Mouse (Mus musculus): Measurements from ENCODE around the gene Bub1. TPM values are rescaled to one million over a fixed set of nuclear protein-coding genes. Genes with fewer than 3 reads are reported as not detected.
A peak's percentile ranks its signal among the peaks of the same experiment; 100 is the strongest.

The Bub1 gene
- total and polyA plus RNA-seq, 2 experiments, result 0.06 to 0.18 TPM

DNA sequence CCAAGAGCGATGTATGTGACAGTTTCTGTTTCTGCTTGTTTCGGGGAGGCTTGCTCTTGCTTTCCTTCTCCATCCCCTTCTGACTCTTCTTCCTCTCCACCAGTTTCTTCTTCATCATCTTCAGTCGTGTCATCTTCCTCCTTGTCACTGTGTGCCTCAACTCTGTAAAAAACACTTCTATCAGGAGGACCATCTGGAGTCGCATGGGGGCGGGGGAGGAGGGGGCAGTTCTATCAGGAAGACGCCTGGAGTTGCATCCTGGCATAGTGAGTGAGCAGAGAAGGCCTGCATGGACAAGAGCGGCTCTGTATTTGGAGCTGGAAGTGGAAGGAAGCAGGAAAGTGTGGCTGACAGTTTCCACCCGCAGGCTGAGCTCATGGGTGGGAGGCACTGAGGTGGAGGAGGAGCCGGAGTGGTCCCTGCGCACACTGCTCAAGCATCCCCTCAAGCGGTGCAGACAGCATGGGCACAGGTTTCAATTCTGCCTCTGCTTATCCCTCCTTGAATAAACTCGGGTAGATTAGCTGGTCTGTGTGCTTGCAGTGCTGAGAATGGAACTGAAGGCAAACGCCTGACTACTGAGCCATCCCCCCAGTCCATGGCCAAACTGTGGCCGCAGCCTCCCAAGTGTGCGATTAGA, 57.6 kb downstream of the Bub1 start:
- Histone ChIP-seq H3K9ac (ENCODE audit: low read depth, low read length) (no peak overlapping the region), H3K4me3 (ENCODE audit: insufficient read depth, low read depth, low read length) (no peak overlapping the region), H3K4me1 (ENCODE audit: control insufficient read depth, insufficient read depth, low read length) (no peaks in the 10 kb centered on the region), H3K27me3 (ENCODE audit: control insufficient read depth, insufficient read depth, low read length) (no peaks in the 10 kb centered on the region), H3K36me3 (ENCODE audit: control insufficient read depth, insufficient read depth, low read length) (no peaks in the 10 kb centered on the region), H3K79me2 (ENCODE audit: control insufficient read depth, insufficient read depth, low read length) (no peaks in the 10 kb centered on the region), H3K27ac (replicated peaks; ENCODE audit: insufficient read depth, low read depth, low read length) (no peak overlapping the region)
- DNase-seq (ENCODE audit: extremely low read depth, low read depth, low spot score), result no peak
- TF ChIP-seq POLR2A (IDR thresholded peaks at IDR 0.05; ENCODE audit: extremely low read depth, insufficient read depth, low read length), result no peak
- TF ChIP-seq CTCF (IDR thresholded peaks at IDR 0.05; ENCODE audit: low read depth, low read length), result no peak
- 80% methylated on average over 15 of the region's 15 CpGs for WGBS

DNA sequence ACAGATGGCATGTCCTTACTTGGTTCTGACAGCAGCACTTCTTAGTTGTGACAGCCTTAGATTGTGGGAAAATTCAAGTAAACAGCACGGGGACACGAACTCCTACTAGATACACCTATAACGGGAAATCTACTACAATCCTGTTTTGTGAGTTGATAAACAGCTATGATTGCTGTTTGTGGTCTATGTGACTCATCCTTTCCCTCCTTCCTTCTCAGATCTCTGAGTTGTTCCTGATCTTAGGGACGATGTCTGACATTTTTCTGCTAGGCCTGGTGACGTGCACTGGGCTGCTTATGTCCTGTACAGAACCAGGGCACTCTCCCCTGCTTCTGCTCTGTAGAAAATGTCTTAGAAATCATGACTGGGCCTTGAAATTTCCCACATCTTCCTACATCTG, 70.1 kb downstream of the Bub1 start:
- WGBS, result 83% methylated on average over 5 of the region's 5 CpGs
- no peaks in the 10 kb centered on the region for H3K36me3 ChIP-seq (ENCODE audit: control insufficient read depth, insufficient read depth, low read length)
- no peak for DNase-seq (ENCODE audit: extremely low read depth, low read depth, low spot score)

DNA sequence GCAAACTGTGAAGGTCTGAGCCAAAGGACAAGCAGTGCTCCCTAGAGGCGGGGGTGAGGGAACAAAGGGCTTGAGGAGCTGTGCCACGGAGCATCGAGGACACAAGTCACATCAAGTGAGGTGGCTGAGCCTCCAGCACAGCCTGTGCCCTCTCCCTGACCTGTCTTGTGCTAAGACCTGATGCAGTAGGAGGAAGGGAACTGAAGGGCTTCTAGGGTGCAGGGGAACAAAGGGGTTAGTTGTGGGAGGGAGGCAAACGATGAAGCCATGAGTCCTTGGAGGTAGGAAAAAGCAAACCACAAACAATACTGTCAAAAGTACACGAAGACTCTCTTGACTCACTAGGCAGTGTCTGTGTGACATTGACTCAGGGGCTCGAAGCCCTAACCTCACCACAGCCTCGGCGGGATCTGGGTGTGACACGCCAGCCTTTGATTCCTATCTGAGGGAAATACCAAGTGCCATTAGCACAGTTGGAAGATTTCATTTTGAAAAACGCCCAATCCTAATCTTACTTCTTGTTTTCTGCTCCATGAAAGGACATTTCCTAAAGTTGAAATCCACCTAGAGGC, 71.2 kb downstream of the Bub1 start:
- 78% methylated on average over 10 of the region's 10 CpGs for WGBS
- Histone ChIP-seq H3K27me3 (ENCODE audit: control insufficient read depth, insufficient read depth, low read length) (no peaks in the 10 kb centered on the region), H3K27ac (replicated peaks; ENCODE audit: insufficient read depth, low read depth, low read length) (no peak overlapping the region), H3K4me1 (ENCODE audit: control insufficient read depth, insufficient read depth, low read length) (no peaks in the 10 kb centered on the region), H3K79me2 (ENCODE audit: control insufficient read depth, insufficient read depth, low read length) (no peaks in the 10 kb centered on the region), H3K4me3 (ENCODE audit: insufficient read depth, low read depth, low read length) (no peak overlapping the region), H3K9ac (ENCODE audit: low read depth, low read length) (no peak overlapping the region), H3K36me3 (ENCODE audit: control insufficient read depth, insufficient read depth, low read length) (no peaks in the 10 kb centered on the region)
- TF ChIP-seq POLR2A (IDR thresholded peaks at IDR 0.05; ENCODE audit: extremely low read depth, insufficient read depth, low read length) (no peak), CTCF (IDR thresholded peaks at IDR 0.05; ENCODE audit: low read depth, low read length) (no peak)
- no peak for DNase-seq (ENCODE audit: extremely low read depth, low read depth, low spot score)

More for the DNA sequence above, 70.1 kb downstream of the Bub1 start:
- Histone ChIP-seq H3K4me3 (ENCODE audit: insufficient read depth, low read depth, low read length) (no peak overlapping the region), H3K4me1 (ENCODE audit: control insufficient read depth, insufficient read depth, low read length) (no peaks in the 10 kb centered on the region), H3K9ac (ENCODE audit: low read depth, low read length) (no peak overlapping the region), H3K27ac (replicated peaks; ENCODE audit: insufficient read depth, low read depth, low read length) (no peak overlapping the region), H3K27me3 (ENCODE audit: control insufficient read depth, insufficient read depth, low read length) (no peaks in the 10 kb centered on the region), H3K79me2 (ENCODE audit: control insufficient read depth, insufficient read depth, low read length) (no peaks in the 10 kb centered on the region)
- TF ChIP-seq CTCF (IDR thresholded peaks at IDR 0.05; ENCODE audit: low read depth, low read length), result no peak
- no peak for TF ChIP-seq POLR2A (IDR thresholded peaks at IDR 0.05; ENCODE audit: extremely low read depth, insufficient read depth, low read length)

DNA sequence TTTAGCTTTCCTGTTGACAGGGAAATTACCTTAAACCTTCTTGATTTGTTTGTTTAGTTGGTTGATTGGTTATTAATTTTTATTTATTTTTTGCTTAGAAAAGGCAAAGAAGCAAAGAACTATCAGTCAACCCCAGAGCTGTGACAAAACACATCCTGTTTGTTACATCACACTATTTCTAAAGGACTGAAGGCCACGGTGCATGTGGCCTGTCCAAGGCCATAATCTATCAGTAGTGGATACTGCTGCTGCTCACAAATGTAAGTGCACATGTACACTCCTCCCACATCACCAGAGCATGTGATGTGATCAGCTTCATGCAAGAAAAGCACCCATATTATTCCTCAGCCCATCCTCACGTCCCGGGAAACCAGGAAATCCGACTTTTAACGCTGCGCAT, 71.7 kb downstream of the Bub1 start:
- no peak overlapping the region for H3K27ac ChIP-seq (replicated peaks; ENCODE audit: insufficient read depth, low read depth, low read length)
- peak; percentile 0 for DNase-seq (ENCODE audit: extremely low read depth, low read depth, low spot score)
- no peaks in the 10 kb centered on the region for H3K36me3 ChIP-seq (ENCODE audit: control insufficient read depth, insufficient read depth, low read length)
- H3K4me1 ChIP-seq (ENCODE audit: control insufficient read depth, insufficient read depth, low read length), result no peaks in the 10 kb centered on the region
- no peak overlapping the region for H3K4me3 ChIP-seq (ENCODE audit: insufficient read depth, low read depth, low read length)
- H3K27me3 ChIP-seq (ENCODE audit: control insufficient read depth, insufficient read depth, low read length), result no peaks in the 10 kb centered on the region
- no peak for TF ChIP-seq POLR2A (IDR thresholded peaks at IDR 0.05; ENCODE audit: extremely low read depth, insufficient read depth, low read length)
- TF ChIP-seq CTCF (IDR thresholded peaks at IDR 0.05; ENCODE audit: low read depth, low read length), result no peak
- WGBS, result 79% methylated on average over 6 of the region's 6 CpGs
- H3K9ac ChIP-seq (ENCODE audit: low read depth, low read length), result no peak overlapping the region
- H3K79me2 ChIP-seq (ENCODE audit: control insufficient read depth, insufficient read depth, low read length), result no peaks in the 10 kb centered on the region

DNA sequence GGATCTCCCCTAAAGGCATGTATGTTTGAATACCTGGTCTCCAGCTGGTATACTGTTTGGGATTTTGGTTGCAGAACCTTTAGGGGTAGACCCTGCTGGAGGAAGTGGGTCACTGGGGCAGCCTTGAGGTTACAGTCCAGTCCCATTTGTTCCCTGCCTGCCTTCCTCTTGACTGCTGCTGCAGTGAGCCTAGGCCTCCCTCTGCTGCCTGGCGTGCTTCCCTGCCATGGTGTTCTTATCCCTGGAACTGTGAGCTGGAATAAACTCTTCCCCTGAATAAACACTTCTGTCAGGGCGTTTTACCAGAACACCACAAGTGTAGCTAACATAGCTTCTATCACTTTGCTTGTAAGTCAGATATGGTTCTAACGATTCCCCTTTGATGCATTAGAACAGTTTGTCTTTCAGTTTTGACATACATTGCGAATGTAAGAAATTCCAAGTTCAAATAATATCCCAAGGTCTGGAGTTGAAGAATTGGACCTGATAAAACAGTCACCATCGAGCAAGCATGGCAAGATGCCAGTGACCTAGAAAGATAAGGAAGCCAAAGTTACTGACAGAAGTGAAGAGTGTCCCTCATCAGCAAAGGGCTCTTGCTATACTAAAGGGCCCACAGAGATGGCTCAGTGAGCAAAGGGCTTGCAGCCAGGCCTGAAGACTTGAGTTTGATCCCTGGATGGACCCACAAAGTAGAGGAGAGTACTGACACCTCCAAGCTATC, 72.3 kb downstream of the Bub1 start:
- peak; percentile 61 for DNase-seq (ENCODE audit: extremely low read depth, low read depth, low spot score)
- H3K4me3 ChIP-seq (ENCODE audit: insufficient read depth, low read depth, low read length), result no peak overlapping the region
- H3K9ac ChIP-seq (ENCODE audit: low read depth, low read length), result no peak overlapping the region
- peak; percentile 37; the same call in 1 of the 2 replicates for TF ChIP-seq CTCF (IDR thresholded peaks at IDR 0.05; ENCODE audit: low read depth, low read length)
- no peak for TF ChIP-seq POLR2A (IDR thresholded peaks at IDR 0.05; ENCODE audit: extremely low read depth, insufficient read depth, low read length)
- no peaks in the 10 kb centered on the region for H3K79me2 ChIP-seq (ENCODE audit: control insufficient read depth, insufficient read depth, low read length)
- no peak overlapping the region for H3K27ac ChIP-seq (replicated peaks; ENCODE audit: insufficient read depth, low read depth, low read length)
- no peaks in the 10 kb centered on the region for H3K27me3 ChIP-seq (ENCODE audit: control insufficient read depth, insufficient read depth, low read length)
- no peaks in the 10 kb centered on the region for H3K4me1 ChIP-seq (ENCODE audit: control insufficient read depth, insufficient read depth, low read length)
- no peaks in the 10 kb centered on the region for H3K36me3 ChIP-seq (ENCODE audit: control insufficient read depth, insufficient read depth, low read length)
- 28% methylated on average over 5 of the region's 5 CpGs for WGBS
